Mouse (Mus musculus): ENCODE results near the gene Ptprk.

Gene Ptprk

GRCm38 (mm10) chr10:28186018-28186800, 111.6 kb downstream of the Ptprk start:
- peak; percentile 39 to 53 for DNase-seq

DNA sequence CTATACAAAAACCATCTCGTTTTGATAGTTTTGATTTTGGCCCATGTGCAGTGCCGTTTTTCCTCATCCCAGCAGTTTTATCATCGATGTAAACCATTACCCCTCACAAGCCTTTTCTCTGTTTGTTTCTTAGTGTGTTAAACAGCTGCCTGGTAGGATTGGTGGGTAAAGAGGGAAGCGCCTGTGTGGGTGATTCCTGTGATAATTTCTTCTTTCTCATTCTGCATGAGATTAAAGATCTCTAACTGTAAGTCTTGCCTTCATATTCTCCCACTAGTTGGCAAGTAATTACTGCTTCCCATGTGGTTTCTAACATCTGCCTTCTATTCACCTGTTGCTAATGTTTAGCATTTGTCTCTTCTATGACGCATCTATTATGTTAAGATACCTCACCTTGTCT, 116.8 kb downstream of the Ptprk start:
- no peak for DNase-seq

DNA sequence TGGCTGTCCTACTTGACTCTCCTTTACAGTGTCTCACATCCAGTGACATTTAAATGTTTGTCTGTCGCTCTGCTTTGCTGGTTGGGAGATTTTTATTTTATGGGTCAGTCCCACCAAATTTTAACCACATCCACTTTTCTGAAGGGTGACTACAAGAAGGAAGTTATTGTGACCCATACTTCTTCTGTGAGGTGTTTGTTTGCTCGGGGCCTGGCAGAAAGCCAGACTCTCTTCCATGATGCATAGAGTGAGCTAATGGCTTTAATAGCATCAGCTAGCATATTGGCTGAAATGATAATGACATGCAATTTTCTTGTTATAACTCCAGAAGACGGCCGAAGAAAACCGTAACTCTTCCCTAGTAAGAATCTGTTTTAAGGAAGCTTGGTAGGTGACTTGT, 119.0 kb downstream of the Ptprk start:
- no peak for DNase-seq

DNA sequence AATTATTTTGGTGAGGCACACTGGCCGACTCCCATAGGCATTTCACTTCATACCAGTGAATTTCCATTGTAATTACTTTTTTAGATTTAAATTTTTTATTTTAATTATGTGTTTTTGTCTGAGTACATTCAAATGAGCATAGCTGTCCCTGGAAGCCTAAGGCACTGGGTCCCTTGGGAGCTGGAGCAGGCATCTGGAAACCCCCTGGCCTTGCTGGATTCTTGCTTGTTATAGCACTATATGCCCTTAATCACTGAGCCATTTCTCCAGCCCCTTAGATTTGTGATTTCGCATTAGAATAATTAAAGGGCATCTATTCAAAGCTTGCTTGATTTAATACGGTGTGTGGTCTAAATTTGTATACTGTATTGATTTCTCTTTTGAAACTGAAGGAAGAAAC, 126.0 kb downstream of the Ptprk start:
- DNase-seq: no peak

DNA sequence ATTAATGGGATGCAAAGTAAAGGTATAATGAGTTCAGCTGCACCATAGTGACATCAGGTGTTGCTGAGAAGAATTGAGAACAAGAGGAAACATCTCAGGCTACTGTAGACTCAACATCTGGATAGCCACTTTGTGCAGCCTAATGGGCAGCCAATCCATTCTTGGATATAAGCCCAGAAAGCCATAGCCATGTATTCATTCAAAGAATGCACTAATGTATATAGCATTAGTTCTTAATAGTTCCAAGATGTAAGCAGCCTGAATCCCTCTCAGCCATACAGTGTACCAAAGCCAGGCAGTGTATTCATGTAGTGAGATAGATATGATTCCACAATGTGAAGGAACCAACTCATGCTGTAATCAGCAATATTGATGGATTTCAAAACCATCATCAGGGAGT, 134.8 kb downstream of the Ptprk start:
- no peak for DNase-seq

DNA sequence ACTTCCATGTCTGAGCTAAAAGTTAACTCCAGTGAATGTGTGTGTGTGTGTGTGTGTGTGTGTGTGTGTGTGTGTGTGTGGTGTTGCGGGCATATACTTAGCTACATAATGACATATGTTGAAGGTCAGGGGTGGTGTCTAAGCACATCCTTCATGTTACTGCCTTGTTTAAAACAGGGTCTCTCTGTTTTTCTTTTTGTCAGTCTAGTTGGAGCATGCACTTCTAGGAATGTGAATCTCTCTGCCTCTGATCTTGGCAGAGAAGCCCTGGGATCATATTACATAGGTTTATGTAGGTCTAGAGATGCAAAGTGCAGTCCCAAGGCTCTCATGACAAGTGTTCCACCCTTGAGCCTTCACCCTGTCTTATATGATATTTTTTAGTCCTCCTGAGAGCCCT, 137.5 kb downstream of the Ptprk start:
- DNase-seq: no peak

DNA sequence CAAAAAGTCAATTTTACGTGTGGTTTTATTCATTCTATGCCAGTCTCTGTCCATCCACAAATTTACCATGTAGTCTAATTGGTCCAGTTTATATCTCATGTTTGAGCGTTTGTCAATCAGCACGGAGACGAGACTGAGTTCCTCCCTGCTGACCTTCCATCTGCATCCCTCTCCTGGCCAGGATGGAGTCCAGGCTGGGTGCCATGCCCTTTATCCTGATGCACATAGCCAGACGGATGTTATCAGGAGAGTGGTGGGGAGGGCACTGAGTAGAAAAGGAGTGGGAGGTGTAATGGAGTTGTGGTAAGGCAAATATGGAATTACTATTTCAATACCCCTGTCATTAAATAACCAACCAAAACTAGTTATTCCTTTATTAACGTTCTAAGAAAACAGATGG, 140.5 kb downstream of the Ptprk start:
- no peak for DNase-seq

- DNase-seq: no peak
Observed at GRCm38 (mm10) chr10:28223602-28224001, 149.0 kb downstream of the Ptprk start.

DNA sequence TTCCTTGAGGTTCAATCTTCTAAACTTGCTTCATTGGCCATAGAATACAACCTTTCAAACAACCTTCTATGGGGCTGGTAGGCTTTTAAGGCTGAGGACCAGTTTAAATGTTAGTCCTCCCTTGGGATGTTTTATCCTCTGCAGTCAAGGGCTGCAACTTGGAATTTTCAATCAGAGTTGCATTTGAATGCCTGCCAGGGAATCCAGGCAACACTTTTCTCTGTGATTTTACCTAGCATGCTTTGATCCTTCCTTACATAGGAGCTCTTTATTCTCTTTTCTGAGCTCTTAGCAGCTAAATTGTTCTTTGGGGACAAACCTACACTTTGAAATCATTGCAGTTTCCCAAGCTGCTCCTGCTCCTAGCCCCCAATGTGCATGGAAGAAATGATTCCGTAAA, 149.8 kb downstream of the Ptprk start:
- no peak for DNase-seq

DNA sequence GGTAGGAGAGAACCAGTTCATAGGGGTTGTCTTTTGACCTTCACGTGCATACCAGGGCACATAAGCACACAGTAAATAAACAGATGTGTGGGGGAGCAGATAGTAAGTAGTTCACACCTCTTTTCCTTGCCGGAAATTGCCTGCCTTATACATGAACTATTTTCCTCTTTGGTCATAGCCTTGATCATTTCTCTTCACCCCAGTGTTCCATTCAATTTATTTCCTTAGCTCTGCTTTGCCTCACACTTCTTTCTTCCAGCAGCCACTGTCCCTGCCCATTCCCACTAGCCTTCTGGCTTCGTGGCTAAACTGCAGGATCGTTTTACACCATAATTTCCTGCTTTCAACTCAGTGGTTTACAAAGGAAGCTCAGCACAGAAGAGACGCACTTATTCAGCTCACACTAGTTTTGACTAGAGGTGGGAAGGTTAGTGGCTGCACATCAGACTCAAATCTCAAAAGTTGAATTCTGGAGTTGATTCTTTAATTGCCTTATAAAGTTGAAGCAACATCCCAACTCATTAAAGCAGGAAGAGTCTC, 151.0 kb downstream of the Ptprk start:
- DNase-seq: no peak

GRCm38 (mm10) chr10:28227732-28228131, 153.1 kb downstream of the Ptprk start:
- DNase-seq: no peak

GRCm38 (mm10) chr10:28228208-28228607, 153.6 kb downstream of the Ptprk start:
- no peak for DNase-seq

- no peak for DNase-seq
Observed at GRCm38 (mm10) chr10:28232273-28233167, 157.9 kb downstream of the Ptprk start.

DNA sequence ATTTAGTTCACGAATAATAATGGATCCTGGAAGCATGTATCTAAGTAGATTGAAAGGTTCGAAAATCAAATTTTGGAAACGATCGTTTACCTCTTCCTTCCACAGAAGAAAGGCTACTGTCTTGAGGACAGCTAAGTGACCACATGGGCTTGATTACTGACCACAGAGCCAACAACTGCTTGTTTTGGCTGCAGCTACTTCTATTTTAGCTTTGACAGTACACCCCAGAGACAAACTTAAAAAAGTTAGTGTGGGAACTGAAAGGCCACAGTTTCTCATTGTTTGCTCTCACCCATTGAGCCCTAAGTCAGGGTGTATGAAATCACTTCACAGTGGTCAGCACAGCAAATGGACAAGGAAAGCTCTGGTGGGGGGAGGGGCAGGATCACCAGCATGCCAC, 174.4 kb downstream of the Ptprk start:
- no peak for DNase-seq

GRCm38 (mm10) chr10:28251385-28251784, 176.8 kb downstream of the Ptprk start:
- DNase-seq: no peak

GRCm38 (mm10) chr10:28260651-28261050, 186.0 kb downstream of the Ptprk start:
- DNase-seq: no peak

DNA sequence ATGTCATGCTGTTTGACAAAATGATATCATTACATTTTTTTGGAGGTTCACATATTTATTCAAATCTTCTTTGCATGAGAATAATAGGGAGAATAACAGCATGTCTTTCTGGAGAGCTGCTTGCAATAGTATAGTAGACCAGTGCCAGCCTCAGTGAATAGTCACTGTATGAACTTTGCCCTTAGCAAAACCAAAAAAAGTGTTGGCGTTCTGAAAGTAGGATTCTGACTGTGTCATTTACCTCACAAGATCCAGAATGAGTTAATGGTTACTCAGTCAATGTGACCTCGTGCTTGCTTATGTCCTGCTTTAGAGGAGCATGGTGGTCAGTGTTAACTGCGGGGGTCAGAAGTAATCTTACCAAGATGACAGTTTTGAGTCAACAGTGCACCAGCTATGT, 187.5 kb downstream of the Ptprk start:
- DNase-seq: peak; percentile 15 to 70

DNA sequence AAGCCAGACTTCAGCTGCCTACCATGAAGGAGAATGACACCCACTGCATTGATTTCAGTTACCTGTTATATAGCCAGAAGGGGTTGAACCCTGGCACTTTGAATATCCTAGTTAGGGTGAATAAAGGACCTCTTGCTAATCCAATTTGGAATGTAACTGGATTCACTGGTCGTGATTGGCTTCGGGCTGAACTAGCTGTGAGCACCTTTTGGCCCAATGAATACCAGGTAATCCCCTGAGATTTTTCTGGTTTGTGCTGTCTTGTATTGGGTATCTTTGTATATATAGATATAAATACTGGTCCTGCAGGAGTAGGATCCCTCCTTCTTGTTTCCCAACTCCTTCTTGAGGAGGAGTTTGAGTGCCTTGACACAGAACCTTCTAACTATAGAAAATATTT, 188.9 kb downstream of the Ptprk start:
- DNase-seq: no peak

DNA sequence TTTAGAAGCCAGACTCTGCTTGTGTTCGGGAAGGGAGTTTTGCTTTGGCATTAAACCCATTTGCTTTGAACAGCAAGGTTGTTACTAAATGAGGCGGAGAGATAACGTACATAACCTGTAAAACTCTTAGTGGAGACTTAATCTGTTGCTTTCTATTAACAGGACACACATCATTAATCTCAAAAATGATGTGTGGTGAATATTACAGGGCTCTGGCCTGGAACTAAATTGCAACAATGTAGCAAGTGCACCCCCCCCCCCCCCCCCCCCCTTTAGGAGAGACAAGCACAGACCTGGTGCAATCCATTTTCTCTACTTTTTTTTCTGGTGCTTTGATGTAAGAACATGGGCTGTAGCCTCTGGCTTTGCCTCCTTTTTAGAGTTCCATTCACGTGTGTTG, 195.7 kb downstream of the Ptprk start:
- DNase-seq: no peak

- DNase-seq: no peak
Observed at GRCm38 (mm10) chr10:28271729-28272606, 197.3 kb downstream of the Ptprk start.

DNA sequence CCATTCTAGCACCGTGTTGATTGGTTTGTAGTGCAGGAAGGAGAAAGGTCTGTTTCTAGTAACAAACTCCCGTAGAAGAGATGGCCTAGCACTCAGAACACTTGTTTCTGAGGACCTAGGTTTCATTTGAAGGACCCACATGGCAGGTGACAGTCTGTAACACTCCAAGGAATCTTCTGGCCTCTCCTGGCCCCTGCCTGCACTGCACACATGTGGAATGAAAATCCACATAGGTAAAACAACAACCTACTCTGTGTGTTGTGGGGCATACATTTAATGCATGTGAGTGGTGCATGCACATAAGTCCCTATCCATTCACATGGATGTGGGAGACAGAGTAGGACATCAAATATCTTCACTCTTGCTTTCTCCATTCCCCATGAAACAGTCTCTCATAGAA, 204.1 kb downstream of the Ptprk start:
- peak; percentile 6 to 40 for DNase-seq

DNA sequence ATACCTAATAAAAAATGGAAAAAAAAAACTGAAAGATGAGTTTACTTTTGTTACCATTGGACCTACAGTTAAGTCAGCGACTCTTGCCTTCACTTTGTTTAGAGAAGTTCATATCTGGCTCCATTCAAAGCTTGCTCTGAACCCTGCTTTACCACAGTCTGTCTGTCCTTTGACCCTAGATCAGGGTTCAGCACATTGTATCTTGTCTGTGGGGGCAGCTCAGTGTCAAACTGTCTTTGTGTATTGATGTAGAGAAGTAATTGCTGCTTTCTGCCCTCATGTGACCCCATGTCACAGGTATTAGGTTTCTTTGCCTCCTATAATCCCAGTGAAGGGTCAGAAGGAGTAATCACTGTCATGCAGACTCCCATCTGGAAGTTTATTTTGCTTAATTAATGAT, 222.9 kb downstream of the Ptprk start:
- DNase-seq: no peak

DNA sequence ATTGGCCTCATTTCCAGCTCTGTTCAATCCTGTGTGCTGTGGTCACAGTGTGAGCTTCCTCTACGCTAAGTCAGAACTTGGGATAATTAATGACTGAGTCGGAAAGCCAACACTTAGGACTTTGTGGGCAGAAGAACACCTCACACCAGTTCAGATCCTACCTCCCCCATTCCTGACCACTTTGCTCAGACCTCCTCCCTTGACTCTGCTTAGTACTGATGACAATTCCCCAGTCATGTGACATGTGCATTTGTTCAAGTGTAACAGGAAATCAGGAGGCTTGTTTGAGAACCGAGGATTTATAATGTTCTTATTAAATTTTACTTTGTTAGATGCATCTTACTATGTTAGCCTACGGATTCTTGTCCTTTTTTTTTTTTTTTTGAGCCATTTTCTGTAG, 224.6 kb downstream of the Ptprk start:
- DNase-seq: no peak

Data from kidney, postnatal 36 days (tissue).